Mouse (Mus musculus) central nervous system, embryonic 11.5 days (tissue): ENCODE measurements around the gene Olfr394. TPM values are rescaled to one million over a fixed set of nuclear protein-coding genes. Genes with fewer than 3 reads are reported as not detected.

Experiments
- polyA plus RNA-seq: library from polyadenylated mRNA; depleted of rRNA; stranded (reverse); fragments of >200 nt; gene quantifications from 2 replicates; pipeline ENCODE4 v1.2.3, GENCODE M21; 2012; rRNA removed

The Olfr394 gene
- polyA plus RNA-seq: not detected in 2 replicates

GRCm38 (mm10) chr11:73890671-73891070 lies at the start of gene Olfr394:
TSS of gene Olfr394 (minus strand) at chr11:73890771.

GRCm38 (mm10) chr11:73936377-73936776 lies 45.8 kb upstream of the Olfr394 start, which contains the start of gene Olfr23:
TSS of gene Olfr23 (plus strand) at chr11:73936677.

GRCm38 (mm10) chr11:73909199-73909598 lies 18.6 kb upstream of the Olfr394 start, which contains the start of gene Olfr395:
TSS of gene Olfr395 (minus strand) at chr11:73909299.

GRCm38 (mm10) chr11:73851354-73851753 lies 39.2 kb downstream of the Olfr394 start, which contains the start of gene Olfr393:
TSS of gene Olfr393 (minus strand) at chr11:73851454.

Other genes with a start within 250 kb of the Olfr394 start
- not detected in 2 replicates for gene Zfp735, start 202.0 kb downstream of the Olfr394 start, polyA plus RNA-seq
- gene Olfr389, start 110.1 kb downstream of the Olfr394 start, polyA plus RNA-seq: not detected in 2 replicates
- gene Olfr390, start 107.8 kb downstream of the Olfr394 start, polyA plus RNA-seq: not detected in 2 replicates
- not detected in 2 replicates for gene Olfr391-ps, start 87.7 kb downstream of the Olfr394 start, polyA plus RNA-seq
- gene Olfr392, start 73.7 kb downstream of the Olfr394 start, polyA plus RNA-seq: not detected in 2 replicates
- not detected in 2 replicates for gene Olfr393, start 39.3 kb downstream of the Olfr394 start, polyA plus RNA-seq
- not detected in 2 replicates for gene Olfr395, start 18.5 kb upstream of the Olfr394 start, polyA plus RNA-seq
- not detected in 2 replicates for gene Olfr23, start 45.9 kb upstream of the Olfr394 start, polyA plus RNA-seq
- gene Olfr397, start 70.0 kb upstream of the Olfr394 start, polyA plus RNA-seq: not detected in 2 replicates
- gene Olfr398, start 99.6 kb upstream of the Olfr394 start, polyA plus RNA-seq: not detected in 2 replicates
- not detected in 2 replicates for gene Olfr139, start 165.8 kb upstream of the Olfr394 start, polyA plus RNA-seq
- not detected in 2 replicates for gene Olfr399, start 165.8 kb upstream of the Olfr394 start, polyA plus RNA-seq
- gene Zfp616, start 179.2 kb upstream of the Olfr394 start, polyA plus RNA-seq: not detected in 2 replicates
- not detected in 2 replicates for gene Olfr401, start 222.9 kb upstream of the Olfr394 start, polyA plus RNA-seq